Mouse (Mus musculus) right cerebral cortex, postnatal 4 days (tissue): ENCODE measurements around the gene Paqr5.

Experiments used
- DNase-seq: peaks from one replicate; pipeline ENCODE4 v3.0.0-alpha.2; 2022

Paqr5 gene

DNA sequence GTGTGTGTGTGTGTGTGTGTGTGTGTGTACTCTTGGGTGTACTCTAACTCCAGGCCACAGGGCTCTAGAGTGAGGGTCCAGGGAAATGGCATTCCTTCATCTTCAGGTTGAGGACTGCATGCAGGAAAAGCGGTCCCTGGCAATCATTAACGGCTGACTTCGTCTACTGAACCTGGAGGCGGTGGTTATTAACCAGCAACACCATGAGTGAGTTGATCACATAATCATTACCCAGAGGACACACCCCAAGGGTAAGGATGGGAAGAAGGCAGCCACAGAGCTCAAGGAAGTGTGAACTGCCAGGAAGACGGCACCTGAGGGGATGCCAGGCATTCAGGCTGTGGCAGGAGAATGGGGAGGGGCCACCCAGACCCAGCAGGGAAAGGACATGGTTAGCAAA is 18.3 kb downstream of the Paqr5 start:
- DNase-seq = no peak

DNA sequence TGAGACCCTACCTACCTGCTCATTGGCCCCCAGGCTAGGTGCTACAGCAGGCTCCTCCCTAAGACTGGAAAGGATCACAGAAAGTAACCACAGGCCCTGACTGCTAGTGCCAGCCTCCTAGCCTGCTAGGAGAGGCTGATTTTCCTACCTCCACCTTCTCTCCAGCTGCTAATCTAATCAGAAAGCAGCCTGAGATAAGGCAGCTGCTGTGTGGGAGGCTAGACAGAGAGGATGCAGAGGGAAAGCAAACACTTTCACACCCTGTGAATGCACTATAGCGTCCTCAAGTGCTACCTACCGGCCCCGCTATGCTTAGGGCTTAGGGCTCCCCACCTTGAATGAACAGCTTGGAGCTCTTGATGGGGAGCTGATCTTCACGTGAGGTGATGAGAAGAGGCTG is 19.6 kb downstream of the Paqr5 start:
- DNase-seq = no peak

DNA sequence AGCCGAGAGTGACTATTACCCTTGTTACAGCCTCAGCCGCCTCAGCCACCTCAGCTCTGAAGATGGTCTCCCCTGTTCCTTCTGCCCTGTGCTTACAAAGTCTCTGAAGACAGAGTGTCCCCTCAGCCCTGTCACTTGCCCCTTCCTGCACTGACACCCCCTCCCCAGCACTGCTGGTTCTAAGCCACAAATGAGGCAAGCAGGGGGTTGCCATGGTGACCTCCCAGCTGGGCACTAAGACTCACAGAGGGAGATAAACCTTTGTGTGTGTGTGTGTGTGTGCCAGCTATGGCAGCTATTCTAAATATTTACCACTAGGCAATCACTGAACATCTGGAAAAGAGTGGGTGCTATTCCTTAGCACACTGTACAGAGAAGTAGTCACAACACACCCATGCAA is 23.0 kb downstream of the Paqr5 start:
- DNase-seq = peak; percentile 11

DNA sequence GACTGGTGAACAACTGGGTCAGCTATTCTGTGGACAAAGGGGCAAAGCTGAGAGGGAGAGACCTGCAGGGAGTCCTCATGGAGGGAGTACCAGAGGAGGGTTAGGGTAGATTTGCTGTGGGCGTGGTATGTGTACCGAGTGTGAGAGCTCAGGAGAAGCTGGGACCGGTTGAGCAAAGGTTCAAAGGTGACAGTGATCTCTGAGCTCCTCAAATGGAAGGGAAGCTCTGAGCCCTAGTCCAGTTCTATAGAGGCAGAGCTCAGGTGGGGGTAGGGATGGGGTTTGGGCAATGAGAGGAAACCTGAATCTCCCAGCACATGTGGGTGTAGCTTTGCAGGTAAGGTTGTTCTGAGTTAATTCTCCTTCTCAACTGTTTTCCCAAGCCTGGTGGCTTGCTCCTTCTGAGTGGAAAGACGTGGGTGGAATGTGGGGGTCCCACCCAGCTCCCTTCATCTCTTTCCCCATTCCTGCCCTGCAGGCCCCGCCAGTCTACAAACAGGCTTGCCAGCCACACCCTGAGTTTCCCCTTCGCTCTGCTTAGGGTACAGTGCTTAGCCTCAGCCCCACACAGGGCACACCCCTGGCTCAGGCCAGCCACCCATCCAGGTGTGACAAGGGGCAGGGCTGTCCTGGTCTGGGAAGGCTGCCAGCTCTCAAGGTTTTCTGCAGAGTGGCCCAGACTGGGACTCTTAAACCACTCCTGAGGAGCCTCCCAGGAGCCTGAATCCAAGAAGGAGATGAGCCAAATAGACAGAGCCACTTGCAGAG is 26.8 kb downstream of the Paqr5 start:
- DNase-seq = no peak

DNA sequence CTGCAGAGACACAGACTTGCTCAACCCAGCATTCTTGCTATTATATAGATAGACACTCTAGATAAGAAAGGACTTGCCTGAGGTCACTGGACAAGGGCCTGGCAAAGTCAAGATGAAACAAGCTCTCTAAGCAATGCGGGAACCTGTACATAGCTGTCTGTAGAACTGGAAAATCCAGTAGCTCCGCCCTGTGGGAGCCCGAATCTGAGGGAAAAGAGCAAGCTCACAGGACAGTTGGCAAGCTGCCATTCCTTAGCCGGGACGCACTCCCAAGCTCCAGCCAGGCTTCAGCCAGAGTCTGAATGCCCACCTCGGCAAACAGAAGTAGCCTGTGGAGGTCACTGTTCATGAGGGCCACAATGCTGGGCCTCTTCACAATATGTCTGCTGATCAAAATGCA is 28.8 kb downstream of the Paqr5 start:
- peak; percentile 30 for DNase-seq

DNA sequence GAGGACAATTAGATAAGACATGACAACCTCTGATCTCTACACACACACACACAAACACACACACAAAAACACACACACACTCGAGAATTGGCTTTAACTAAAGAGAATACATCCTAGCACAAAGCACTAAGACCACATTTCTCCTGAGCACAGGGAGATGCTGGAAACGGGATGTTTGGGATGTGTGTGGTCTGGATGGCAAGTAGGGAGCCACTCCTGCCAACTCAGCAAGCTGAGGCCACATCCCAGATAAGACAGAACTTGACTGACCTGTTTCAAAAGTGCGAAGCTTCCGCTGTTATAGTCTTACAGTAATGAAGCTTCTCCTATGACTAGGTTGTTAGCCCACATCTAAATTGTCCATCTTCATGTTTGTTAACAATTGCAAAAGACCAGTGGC is 35.5 kb downstream of the Paqr5 start:
- no peak for DNase-seq

DNA sequence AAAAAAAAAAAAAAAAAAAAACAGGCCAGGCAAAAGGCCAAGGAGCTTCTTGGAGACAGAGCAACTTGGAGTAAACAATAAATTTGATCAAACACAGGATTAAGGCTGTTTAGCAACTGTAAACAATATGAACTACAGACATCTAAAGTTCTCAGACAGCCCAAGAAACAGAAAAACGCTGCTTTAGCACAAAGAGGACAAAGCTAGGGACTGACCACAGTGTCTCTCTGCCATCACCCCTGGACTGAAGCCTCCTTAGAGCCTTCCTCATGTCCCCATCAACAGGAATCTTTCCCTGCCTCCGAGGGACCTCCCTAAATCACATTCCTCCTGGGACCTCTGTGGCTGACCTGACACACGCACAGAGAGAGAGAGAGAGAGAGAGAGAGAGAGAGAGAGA is 35.9 kb downstream of the Paqr5 start:
- DNase-seq = no peak

DNA sequence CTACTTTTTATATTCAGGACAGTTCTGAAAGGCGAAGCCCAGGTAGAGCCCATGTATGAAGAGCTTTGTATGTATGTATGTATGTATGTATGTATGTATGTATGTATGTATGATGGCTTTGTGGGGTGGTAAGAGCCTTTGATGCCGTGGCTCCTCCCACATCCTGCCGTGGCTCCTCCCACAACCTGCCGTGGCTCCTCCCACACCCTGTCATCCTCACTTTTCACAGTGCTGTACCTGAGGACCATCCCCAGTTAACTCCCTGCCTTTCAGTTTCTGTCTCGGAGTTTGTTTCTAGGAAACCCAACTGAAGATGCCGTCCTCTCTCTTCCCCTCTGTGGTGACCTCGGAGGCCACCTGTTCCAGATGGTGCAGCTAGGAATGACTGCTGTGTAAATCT is 40.6 kb downstream of the Paqr5 start:
- no peak for DNase-seq

DNA sequence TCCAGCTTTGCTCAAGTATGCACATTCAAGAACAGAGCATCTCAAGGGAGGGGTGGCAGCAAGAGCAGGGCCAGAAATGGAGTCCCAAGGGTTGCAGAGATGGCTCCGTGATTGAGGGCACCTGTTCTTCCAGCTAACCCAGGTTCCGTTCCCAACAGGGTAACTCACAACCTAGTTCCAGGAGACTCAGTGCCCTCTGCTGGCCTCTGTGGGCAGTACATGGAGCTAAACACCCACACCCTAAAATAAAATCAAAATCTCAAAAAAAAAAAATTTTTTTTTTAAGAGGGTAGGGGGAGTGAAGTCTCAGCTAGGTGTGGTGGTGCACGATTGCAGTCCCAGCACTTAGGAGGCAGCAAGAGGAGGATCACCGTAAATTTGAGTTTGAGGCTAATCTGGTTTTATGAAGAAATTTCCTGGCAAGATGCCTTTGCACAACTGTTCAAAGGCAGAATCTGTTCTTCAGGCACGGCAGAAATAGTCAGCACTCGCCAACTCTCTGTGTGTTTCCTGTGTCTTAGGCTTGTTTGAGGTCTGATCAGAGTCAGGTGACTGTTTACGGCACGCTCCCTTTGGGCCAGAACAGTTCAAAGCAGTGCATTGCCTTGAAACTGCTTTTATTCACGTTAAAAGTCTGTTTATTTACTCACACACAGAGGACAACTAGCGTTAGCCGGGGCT is 41.3 kb downstream of the Paqr5 start:
- DNase-seq = peak; percentile 64

DNA sequence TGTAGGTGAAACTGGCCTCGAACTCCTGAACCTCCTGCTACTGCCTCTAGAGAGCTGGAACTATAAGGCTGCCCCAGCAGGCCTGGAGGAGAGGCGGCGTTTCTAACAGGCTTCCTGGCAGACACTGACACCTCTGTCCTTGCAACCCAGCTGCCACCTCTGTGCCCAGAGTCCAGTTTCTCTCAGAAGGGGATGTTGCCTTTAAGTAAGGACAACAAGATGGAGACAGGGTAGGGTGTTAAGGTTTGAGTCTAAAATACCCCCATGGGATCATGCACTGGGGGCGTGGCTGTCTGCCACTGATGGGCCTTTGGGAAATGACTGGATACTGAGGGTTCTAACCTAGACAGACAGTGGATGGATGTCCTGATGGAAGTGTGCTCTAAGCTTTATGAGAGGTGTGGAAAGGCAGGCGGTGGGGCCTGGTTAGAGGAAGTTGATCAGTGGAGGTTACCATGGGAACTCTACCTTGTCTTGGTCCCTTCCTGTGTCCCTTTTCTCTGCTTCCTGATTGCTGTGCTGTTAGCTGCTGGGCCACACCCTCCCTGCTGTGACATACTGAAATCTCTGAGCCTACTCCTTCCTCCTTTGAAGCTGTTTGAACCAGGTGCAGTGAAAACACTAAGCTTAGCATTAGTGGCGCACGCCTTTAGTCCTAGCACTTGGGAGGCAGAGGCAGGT is 43.6 kb downstream of the Paqr5 start:
- no peak for DNase-seq

DNA sequence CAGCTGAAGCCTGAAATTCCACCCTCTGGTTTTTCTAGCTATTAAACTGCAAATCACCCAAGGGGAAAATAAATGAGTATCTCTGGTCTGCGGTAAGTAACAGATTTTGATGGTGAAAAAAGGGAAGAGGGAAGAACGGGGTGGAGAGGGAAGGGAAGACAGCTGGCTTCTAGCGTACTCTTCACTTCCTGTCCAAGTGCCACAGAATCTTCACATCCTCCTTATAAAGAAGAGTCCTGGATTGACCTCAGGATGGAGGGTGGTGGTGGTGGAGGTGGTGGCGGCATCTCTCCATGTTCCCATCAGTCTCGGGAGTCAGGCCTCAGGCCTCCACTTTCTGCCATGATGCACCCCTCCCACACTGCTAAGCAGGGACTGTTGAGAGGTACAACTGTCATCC is 44.8 kb downstream of the Paqr5 start:
- DNase-seq = no peak

DNA sequence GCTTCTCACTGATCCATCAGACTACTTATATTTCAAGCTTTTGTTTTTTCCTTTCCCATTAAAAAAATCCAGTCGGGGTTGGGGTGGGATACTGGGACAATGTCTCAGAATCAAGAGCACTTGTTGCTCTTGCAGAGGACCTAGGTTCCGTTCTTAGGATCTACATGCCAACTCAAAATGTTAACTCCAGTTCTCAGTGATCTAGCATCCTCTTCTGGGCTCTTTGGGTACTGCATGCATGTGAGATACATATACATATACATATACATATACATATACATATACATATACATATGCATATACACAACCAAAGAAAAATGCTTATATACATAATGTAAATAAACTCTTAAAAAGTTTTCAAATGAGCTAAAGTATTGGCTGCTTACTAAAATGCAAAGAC is 46.7 kb downstream of the Paqr5 start:
- DNase-seq = no peak

DNA sequence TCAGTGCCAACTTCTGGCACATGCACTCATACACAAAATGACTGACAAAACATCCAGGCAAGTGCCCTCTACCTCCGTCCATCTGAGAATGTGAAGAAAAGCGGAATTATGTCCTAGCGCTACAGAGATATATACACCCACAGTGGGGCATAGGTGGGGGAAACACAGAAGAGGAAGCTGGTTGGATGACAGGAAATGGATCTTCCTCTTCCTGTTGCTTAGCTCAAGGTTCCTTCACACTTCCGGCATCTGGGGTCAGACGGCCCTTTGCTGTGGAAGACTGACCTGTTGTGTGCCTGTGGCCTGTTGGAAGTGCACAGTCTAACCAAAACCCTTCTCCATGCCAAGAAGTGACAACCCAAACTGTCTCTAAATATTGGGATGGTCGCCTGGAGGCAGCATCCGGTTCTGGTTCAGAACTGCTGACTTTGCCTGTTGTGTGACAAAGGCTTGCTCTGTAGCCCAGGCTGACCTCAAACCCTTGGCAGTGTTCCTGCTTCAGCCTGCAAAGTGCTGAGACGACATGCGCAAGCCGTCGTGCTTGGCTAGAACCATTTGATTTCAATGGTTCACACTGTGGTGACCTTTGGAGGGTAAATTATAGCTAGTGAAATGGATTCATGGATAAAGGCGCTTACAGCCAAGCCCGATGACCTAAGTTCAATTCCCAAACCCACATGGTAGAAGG is 49.3 kb downstream of the Paqr5 start:
- no peak for DNase-seq

DNA sequence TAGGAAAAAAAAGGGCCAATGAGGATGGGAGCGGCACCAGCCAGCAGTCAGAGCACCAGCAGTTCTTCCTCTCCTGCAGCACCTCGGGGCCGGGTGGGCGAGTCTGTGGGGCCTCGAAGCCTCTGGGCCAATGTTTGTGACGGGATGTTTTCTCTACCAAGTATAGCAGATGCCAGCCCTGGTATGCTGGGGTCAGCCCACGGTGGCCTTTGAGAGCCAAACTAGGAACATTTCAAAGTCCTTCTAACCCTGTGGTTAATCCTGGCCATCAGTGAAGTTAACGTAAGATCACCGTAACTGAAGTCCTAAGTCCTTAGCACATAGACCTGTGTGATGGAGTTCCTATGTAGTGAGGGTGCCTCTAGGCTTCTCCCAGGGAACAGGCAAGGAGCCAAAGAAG is 54.6 kb downstream of the Paqr5 start:
- no peak for DNase-seq

DNA sequence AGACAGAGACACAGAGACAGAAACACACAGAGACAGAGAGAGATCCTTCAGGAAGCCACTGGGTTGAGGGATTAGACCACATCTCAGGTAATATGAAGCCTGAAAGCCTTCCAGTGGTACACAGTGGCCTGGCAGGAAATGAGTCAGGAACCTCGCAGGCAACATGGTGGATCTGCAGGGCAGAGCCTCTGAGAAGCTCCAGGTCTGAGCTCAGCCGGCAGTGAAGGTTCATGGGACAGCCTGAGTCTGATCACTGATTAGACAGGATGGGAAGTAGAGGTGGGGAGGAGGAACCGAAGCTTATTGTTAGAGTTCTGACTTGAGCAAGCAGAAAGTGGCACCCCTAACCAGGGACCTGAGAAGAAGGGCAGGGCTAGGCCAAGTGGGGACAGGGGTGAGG is 55.6 kb downstream of the Paqr5 start:
- no peak for DNase-seq

DNA sequence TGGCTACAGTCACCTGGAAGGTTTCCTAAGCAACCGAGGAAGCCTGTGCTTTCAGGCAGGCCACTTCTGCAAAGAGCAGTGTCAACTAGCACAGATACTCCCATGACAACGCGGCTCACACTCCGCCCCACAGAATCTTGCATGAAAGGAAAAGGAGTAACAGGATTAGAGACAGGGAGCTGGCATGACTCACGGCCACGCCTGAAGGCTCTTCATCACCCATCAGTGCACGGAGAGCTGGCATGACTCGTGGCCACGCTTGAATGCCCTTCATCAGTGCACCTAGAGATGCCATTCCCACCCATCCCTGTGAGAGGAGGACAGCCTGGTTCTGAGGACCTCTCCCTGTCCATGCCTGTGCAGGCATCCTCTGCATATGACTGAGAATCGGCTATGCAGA is 59.3 kb downstream of the Paqr5 start:
- DNase-seq = no peak

DNA sequence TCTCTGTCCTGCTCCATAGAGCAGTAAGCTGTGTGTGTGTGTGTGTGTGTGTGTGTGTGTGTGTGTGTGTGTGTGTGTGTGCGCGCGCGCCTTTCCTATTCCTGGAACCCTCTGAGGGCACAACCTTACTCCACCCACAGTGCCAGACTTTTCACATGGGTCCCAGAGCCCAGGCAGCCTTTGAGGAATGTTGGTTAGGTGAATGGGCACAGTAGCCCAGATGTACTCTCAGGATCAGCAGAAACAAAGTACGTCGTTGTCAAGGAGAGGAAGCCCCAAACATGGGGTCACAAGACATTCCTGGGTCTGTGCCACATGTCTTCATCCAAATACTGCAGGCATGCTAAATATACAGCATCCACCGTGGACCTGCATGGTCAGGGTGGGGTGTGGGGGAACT is 60.7 kb downstream of the Paqr5 start:
- DNase-seq = no peak

DNA sequence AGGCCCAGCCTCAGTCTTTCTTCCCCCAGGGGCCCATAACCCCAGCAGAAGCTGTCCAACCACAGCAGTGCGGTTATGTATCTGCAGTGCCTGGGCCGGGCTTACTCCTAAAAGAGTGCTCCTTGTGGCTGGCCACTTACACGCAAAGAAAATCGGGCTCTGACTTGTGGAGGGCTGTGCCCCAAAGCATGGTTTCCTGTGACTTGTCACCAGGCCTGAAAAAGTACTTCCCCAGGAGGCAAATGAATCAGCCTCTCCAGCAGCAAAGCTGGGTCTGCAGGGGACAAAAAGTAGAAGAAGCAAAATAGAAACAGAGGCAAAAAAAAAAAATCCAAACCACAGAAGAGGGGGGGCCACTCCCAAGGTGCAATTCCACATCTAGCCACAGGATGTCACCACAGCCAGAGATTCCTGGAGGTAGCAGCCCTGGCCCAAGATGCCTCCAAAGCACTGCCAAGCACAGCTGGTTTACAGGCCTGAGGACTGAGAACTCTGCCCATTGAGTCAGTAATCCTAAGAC is 61.2 kb downstream of the Paqr5 start:
- peak; percentile 79 for DNase-seq

DNA sequence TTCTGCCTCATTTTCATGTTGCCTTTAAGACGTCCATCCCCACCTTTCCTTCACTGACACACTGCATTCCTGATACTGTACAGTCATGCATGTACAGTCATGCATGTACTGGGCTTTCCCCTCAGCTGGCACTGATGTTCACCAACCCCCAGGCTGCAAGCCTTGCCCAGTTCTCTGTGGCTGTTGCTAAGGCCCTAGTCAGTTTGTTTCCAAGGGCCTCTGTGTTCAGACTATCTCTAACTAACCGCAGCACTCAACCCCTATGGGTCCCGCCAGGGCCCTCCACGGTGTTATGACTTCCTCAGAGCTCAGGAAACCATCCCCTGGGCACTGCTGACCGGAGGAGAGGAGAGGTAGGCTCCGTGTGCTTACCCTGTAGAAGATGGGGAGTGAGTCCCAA is 63.3 kb downstream of the Paqr5 start:
- no peak for DNase-seq

DNA sequence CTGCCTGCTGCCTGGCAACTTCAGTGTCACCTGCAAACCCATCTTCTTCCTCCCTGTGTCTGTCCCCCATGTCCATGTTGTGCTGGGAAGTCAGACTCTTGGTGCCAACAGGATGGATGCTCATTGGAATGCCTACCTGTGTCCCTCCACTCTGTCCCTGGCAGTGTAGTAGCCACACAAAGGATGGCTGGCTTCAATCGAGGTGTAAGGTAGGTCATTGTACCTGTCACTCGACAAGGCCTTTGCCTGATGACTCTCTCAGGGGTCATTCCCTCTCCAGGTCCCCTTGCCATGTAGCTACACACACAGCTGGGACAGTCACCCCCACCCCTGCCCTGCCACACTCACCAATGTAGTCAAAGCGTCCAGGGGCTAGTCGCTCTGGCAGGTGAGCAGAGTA is 65.5 kb downstream of the Paqr5 start:
- no peak for DNase-seq

DNA sequence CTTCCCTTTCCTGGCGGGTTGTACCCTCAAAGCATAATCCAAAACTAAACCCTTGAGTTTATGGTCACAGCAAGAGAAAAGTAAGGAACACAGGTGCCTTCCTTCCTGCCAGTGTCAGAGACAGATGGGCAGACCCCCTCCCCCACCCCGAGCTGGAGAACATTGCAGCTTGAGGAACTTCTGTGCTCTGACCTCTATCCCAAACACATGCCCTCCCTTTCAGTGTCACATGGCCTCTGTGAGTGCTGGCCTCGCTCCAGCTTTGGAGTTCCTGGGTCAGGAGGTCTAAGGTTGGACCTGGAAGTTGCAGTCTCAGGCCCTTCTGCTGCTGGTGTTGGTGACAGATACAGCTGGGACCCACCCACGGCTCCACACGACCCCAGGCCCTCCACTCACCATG is 65.9 kb downstream of the Paqr5 start:
- no peak for DNase-seq

DNA sequence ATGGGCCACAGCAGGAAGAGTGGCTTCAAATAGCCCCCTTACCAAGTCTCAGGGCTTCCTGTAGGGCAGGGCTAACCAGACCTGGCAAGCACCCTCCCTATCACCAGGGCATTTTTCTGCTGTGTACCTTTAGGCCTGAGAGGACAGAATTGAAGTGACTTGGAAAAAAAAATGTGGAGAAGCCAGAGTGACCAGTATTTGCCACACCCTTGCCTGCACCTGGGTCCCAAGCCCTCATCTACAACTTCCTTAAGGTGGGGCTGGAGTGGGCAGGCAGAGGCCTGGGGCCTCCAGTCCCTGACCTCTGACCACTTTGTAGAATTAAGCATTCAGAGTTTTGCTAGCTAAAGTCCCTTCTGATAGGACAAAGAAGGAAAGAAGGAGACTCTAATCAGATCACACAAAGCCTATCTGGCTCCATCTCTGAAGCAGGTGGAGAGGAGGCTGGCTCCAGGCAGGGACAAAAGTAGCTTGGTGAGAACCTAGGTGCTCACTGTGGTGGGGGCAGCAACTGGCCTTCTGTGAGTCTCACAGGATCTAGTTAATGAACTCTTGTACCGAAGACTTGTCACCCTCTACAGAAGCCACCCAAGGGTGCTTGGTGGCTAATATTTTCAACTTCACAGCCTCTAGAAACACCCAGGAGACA is 66.6 kb downstream of the Paqr5 start:
- no peak for DNase-seq

DNA sequence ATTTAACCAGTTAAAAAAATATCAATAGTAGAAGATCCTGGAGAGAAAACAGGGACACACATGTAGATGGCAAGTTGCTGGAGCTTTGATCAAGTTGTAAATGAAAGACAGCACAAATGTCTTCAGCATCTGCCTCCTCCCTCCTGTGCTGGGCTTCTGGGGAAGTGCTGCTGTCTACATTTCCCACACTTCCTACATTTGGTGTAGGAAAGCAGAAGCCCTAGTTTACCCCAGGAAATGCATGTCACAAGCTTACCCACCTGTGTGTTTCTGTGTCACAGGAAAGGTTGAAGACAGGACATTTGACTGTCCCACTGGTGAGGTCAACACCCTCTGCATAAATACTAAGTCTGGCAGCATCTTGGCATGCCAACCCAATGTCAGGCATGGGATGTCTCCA is 71.9 kb downstream of the Paqr5 start:
- DNase-seq = no peak
